Comparison of ENCODE assay signal across 24 mouse cellular contexts in genomic region chr9:13019025-13019424, GRCm38 (mm10).
DNase-seq lines count a peak whose midpoint lies in the region; ATAC-seq and TF ChIP-seq lines count a peak whose summit lies in the region.
"Had no signal": no experiment of that assay in that cellular context is flagged by ENCODE, and none has a peak within 500 bp of the region (broad histone marks: within the 10 kb centered on the region; RNA-seq: fewer than 3 reads in every experiment).

No protein-coding gene starts in this region.

- H3K27ac ChIP-seq in midbrain, embryonic 11.5 days (ENCODE audit: low read depth, low read length) = no peak overlapping the region
- H3K27ac ChIP-seq in midbrain, postnatal 0 days (ENCODE audit: low read depth, low read length) = no peak overlapping the region
- H3K27ac ChIP-seq in MEL (ENCODE audit: control insufficient read depth, low read depth, low read length) = no peak overlapping the region
- no peak overlapping the region for H3K27ac ChIP-seq in forebrain, embryonic 16.5 days (ENCODE audit: low read length)
- no peak overlapping the region for H3K27ac ChIP-seq in neural tube, embryonic 15.5 days (replicated peaks)
- H3K27ac ChIP-seq: embryonic facial prominence, embryonic 15.5 days; hindbrain, embryonic 12.5 days; limb, embryonic 10.5 days; neural tube, embryonic 13.5 days had no signal

- no peaks in the 10 kb centered on the region for H3K27me3 ChIP-seq in midbrain, embryonic 11.5 days (ENCODE audit: control insufficient read depth, insufficient read depth, low read length)
- no peaks in the 10 kb centered on the region for H3K27me3 ChIP-seq in midbrain, postnatal 0 days (ENCODE audit: insufficient read depth, low read length)
- H3K27me3 ChIP-seq in MEL (ENCODE audit: control insufficient read depth in 1 of 2, insufficient read depth in 2 of 2, low read length in 2 of 2) = no peaks in the 10 kb centered on the region
- H3K27me3 ChIP-seq in forebrain, embryonic 16.5 days (replicated peaks; ENCODE audit: control insufficient read depth, insufficient read depth, low read length) = no peaks in the 10 kb centered on the region
- H3K27me3 ChIP-seq in neural tube, embryonic 15.5 days (replicated peaks) = no peaks in the 10 kb centered on the region
- H3K27me3 ChIP-seq: embryonic facial prominence, embryonic 15.5 days; hindbrain, embryonic 12.5 days; neural tube, embryonic 13.5 days had no signal

- no peak overlapping the region for H3K9ac ChIP-seq in midbrain, embryonic 11.5 days (ENCODE audit: low read length)
- no peak overlapping the region for H3K9ac ChIP-seq in midbrain, postnatal 0 days (replicated peaks; ENCODE audit: low read length, poor library complexity, severe bottlenecking)
- H3K9ac ChIP-seq in MEL (ENCODE audit: control insufficient read depth, low read depth, low read length, poor library complexity, severe bottlenecking) = no peak overlapping the region
- no peak overlapping the region for H3K9ac ChIP-seq in forebrain, embryonic 16.5 days (replicated peaks; ENCODE audit: low read depth, low read length)
- H3K9ac ChIP-seq in neural tube, embryonic 15.5 days (replicated peaks) = no peak overlapping the region
- H3K9ac ChIP-seq: embryonic facial prominence, embryonic 15.5 days; hindbrain, embryonic 12.5 days; neural tube, embryonic 13.5 days had no signal

- peak; percentile 13 for TF ChIP-seq RAD21 in MEL (IDR thresholded peaks at IDR 0.05; ENCODE audit: low read depth, low read length)

- H3K4me2 ChIP-seq in midbrain, embryonic 11.5 days = no peak overlapping the region
- H3K4me2 ChIP-seq in midbrain, postnatal 0 days (ENCODE audit: low read depth, low read length, poor library complexity, severe bottlenecking) = no peak overlapping the region
- H3K4me2 ChIP-seq in forebrain, embryonic 16.5 days (ENCODE audit: low read length) = no peak overlapping the region
- no peak overlapping the region for H3K4me2 ChIP-seq in neural tube, embryonic 15.5 days
- H3K4me2 ChIP-seq: embryonic facial prominence, embryonic 15.5 days; heart, embryonic 11.5 days; hindbrain, embryonic 12.5 days; neural tube, embryonic 13.5 days had no signal

- H3K36me3 ChIP-seq in midbrain, embryonic 11.5 days (ENCODE audit: control insufficient read depth, insufficient read depth, low read length) = no peaks in the 10 kb centered on the region
- no peaks in the 10 kb centered on the region for H3K36me3 ChIP-seq in midbrain, postnatal 0 days (ENCODE audit: insufficient read depth, low read length)
- H3K36me3 ChIP-seq in MEL (ENCODE audit: control insufficient read depth in 1 of 2, insufficient read depth in 2 of 2, low read length in 2 of 2) = no peaks in the 10 kb centered on the region
- no peaks in the 10 kb centered on the region for H3K36me3 ChIP-seq in forebrain, embryonic 16.5 days (ENCODE audit: control insufficient read depth, insufficient read depth)
- H3K36me3 ChIP-seq in neural tube, embryonic 15.5 days = no peaks in the 10 kb centered on the region
- H3K36me3 ChIP-seq: embryonic facial prominence, embryonic 15.5 days; hindbrain, embryonic 12.5 days; limb, embryonic 10.5 days; neural tube, embryonic 13.5 days had no signal

- H3K4me1 ChIP-seq in midbrain, embryonic 11.5 days (ENCODE audit: control insufficient read depth, insufficient read depth, low read length) = no peaks in the 10 kb centered on the region
- no peaks in the 10 kb centered on the region for H3K4me1 ChIP-seq in midbrain, postnatal 0 days (ENCODE audit: insufficient read depth, low read length)
- H3K4me1 ChIP-seq in MEL (ENCODE audit: control insufficient read depth in 1 of 2, insufficient read depth in 2 of 2, low read length in 2 of 2) = no peaks in the 10 kb centered on the region
- H3K4me1 ChIP-seq in forebrain, embryonic 16.5 days (replicated peaks; ENCODE audit: control insufficient read depth, insufficient read depth, low read length) = no peaks in the 10 kb centered on the region
- H3K4me1 ChIP-seq in neural tube, embryonic 15.5 days = no peaks in the 10 kb centered on the region
- H3K4me1 ChIP-seq: embryonic facial prominence, embryonic 15.5 days; hindbrain, embryonic 12.5 days; limb, embryonic 10.5 days; neural tube, embryonic 13.5 days had no signal

- H3K79me2 ChIP-seq in MEL (ENCODE audit: control insufficient read depth, insufficient read depth, low read length, poor library complexity) = no peaks in the 10 kb centered on the region

- H3K9me3 ChIP-seq in midbrain, embryonic 11.5 days (ENCODE audit: control insufficient read depth, low read length) = no peaks in the 10 kb centered on the region
- H3K9me3 ChIP-seq in midbrain, postnatal 0 days (ENCODE audit: low read length) = no peaks in the 10 kb centered on the region
- no peaks in the 10 kb centered on the region for H3K9me3 ChIP-seq in MEL (replicated peaks; ENCODE audit: insufficient read depth, low read length)
- H3K9me3 ChIP-seq in forebrain, embryonic 16.5 days (ENCODE audit: control insufficient read depth, low read length) = no peaks in the 10 kb centered on the region
- H3K9me3 ChIP-seq in neural tube, embryonic 15.5 days (replicated peaks) = no peaks in the 10 kb centered on the region
- H3K9me3 ChIP-seq: embryonic facial prominence, embryonic 15.5 days; hindbrain, embryonic 12.5 days; limb, embryonic 10.5 days; neural tube, embryonic 13.5 days had no signal

- no peak for TF ChIP-seq EP300 in MEL (IDR thresholded peaks at IDR 0.05; ENCODE audit: low read depth in 1 of 2, low read length in 2 of 2)

- ATAC-seq in midbrain, embryonic 11.5 days (ENCODE audit: low FRiP score) = peak; percentile 68
- no peak for ATAC-seq in midbrain, postnatal 0 days (ENCODE audit: low FRiP score)
- ATAC-seq in forebrain, embryonic 16.5 days = peak; percentile 40
- no peak for ATAC-seq in neural tube, embryonic 15.5 days (ENCODE audit: low FRiP score)
- ATAC-seq: inflammation-experienced regulatory T-cells, adult 6 months had no signal

- TF ChIP-seq CTCF in midbrain, postnatal 0 days (IDR thresholded peaks at IDR 0.05) = no peak
- peak in 1 of 3 experiments; percentile 7; a peak in 1 of 6 replicates for TF ChIP-seq CTCF in MEL (IDR thresholded peaks at IDR 0.05 in 2 of 3, conservative IDR thresholded peaks at IDR 0.05 in 1 of 3; ENCODE audit: control insufficient read depth in 1 of 3, insufficient read depth in 1 of 3, low read depth in 2 of 3, low read length in 3 of 3, poor library complexity in 1 of 3, severe bottlenecking in 1 of 3)

- peak; percentile 2 for DNase-seq in embryo, embryonic 11 days
- no peak for DNase-seq in embryo, embryonic 9.5 days (ENCODE audit: extremely low spot score)
- DNase-seq in midbrain, embryonic 11.5 days (ENCODE audit: low spot score, missing footprints) = no peak
- no peak for DNase-seq in midbrain, postnatal 0 days (ENCODE audit: low spot score)
- DNase-seq in MEL (ENCODE audit: low read depth, low spot score) = no peak
- DNase-seq in cerebellum, postnatal 4 days (ENCODE audit: low spot score in 2 of 2) = no peak
- DNase-seq: adrenal gland, postnatal 25 days; cerebellum, adult 11-12 months; cerebellum, postnatal 36 days; heart, postnatal 10 days; kidney, adult 2 months; kidney, postnatal 36 days; lung, adult 18-20 months; lung, postnatal 14 days; spleen, adult 18-20 months; thymus, postnatal 4 days had no signal

- no peak overlapping the region for H3K4me3 ChIP-seq in midbrain, embryonic 11.5 days (ENCODE audit: low read depth, low read length)
- H3K4me3 ChIP-seq in midbrain, postnatal 0 days (ENCODE audit: low read depth, low read length) = no peak overlapping the region
- H3K4me3 ChIP-seq in MEL (ENCODE audit: control insufficient read depth in 1 of 2, insufficient read depth in 1 of 2, low read depth in 2 of 2, low read length in 2 of 2) = no peak overlapping the region
- no peak overlapping the region for H3K4me3 ChIP-seq in forebrain, embryonic 16.5 days (replicated peaks; ENCODE audit: low read length)
- no peak overlapping the region for H3K4me3 ChIP-seq in neural tube, embryonic 15.5 days (replicated peaks)
- H3K4me3 ChIP-seq: embryonic facial prominence, embryonic 15.5 days; hindbrain, embryonic 12.5 days; limb, embryonic 10.5 days; neural tube, embryonic 13.5 days had no signal

- no peak for TF ChIP-seq POLR2A in MEL (IDR thresholded peaks at IDR 0.05; ENCODE audit: control insufficient read depth in 1 of 2, insufficient read depth in 1 of 2, low read depth in 1 of 2, low read length in 2 of 2, poor library complexity in 1 of 2)

TF ChIP-seq in MEL, 35 proteins besides CTCF, POLR2A, EP300 and RAD21:
- TF ChIP-seq SMC3 (IDR thresholded peaks at IDR 0.05; ENCODE audit: low read depth, low read length) (peak; percentile 24; the same call in 1 of the 2 replicates), NELFE (IDR thresholded peaks at IDR 0.05; ENCODE audit: low read depth, low read length) (no peak), MAX (IDR thresholded peaks at IDR 0.05; ENCODE audit: low read length) (no peak), ZNF384 (IDR thresholded peaks at IDR 0.05; ENCODE audit: low read depth, low read length) (no peak)

Comparison
In these comparisons a context has a peak if more than half of its experiments do, and no peak if none do; other contexts are left out.
1. ATAC-seq: peak in midbrain, embryonic 11.5 days (single experiment) and forebrain, embryonic 16.5 days (single experiment); none in midbrain, postnatal 0 days (single experiment) and neural tube, embryonic 15.5 days (single experiment).